8 mouse cellular contexts compared by ENCODE assay signal in genomic region chr12:16811477-16811876, GRCm38 (mm10). TPM values are rescaled to one million over a fixed set of nuclear protein-coding genes. Genes with fewer than 3 reads are reported as not detected.
A peak's percentile ranks its signal among the peaks of the same experiment; 100 is the strongest.
DNase-seq lines count a peak whose midpoint lies in the region; ATAC-seq and TF ChIP-seq lines count a peak whose summit lies in the region.

No protein-coding gene starts in this region.

- no peak for TF ChIP-seq POLR2A in cerebellum, adult 2 months (IDR thresholded peaks at IDR 0.05; ENCODE audit: borderline replicate concordance, insufficient read depth, low read length)
- TF ChIP-seq POLR2A in ES-Bruce4 (IDR thresholded peaks at IDR 0.05; ENCODE audit: insufficient read depth, low read length) = no peak

- H3K27me3 ChIP-seq in cerebellum, adult 2 months (ENCODE audit: control insufficient read depth, insufficient read depth, low read length) = no peaks in the 10 kb centered on the region
- H3K27me3 ChIP-seq in ES-Bruce4 (ENCODE audit: control insufficient read depth, insufficient read depth, low read length, poor library complexity, severe bottlenecking) = peaks cover 3% of the 10 kb centered on the region; the same call in 1 of the 2 replicates
- peaks cover 41% of the 10 kb centered on the region for H3K27me3 ChIP-seq in forebrain, embryonic 12.5 days
- peaks cover 15% of the 10 kb centered on the region for H3K27me3 ChIP-seq in liver, embryonic 14.5 days (ENCODE audit: control insufficient read depth, insufficient read depth, low read length)

- peak overlapping the region; percentile 78 for H3K4me3 ChIP-seq in cerebellum, adult 2 months (replicated peaks; ENCODE audit: insufficient read depth, low read depth, low read length)
- H3K4me3 ChIP-seq in ES-Bruce4 (ENCODE audit: low read depth, low read length) = peak overlapping the region; percentile 76
- H3K4me3 ChIP-seq in forebrain, embryonic 12.5 days (replicated peaks) = peak overlapping the region; percentile 68
- H3K4me3 ChIP-seq in liver, embryonic 14.5 days (ENCODE audit: insufficient read depth in 1 of 2, low read depth in 2 of 2, low read length in 2 of 2) = peak overlapping the region; percentile 57 to 62

- H3K36me3 ChIP-seq in ES-Bruce4 (ENCODE audit: control insufficient read depth, insufficient read depth, low read length, poor library complexity, severe bottlenecking) = no peaks in the 10 kb centered on the region
- peaks cover 14% of the 10 kb centered on the region for H3K36me3 ChIP-seq in forebrain, embryonic 12.5 days (replicated peaks)
- no peaks in the 10 kb centered on the region; the same call in 1 of the 2 replicates for H3K36me3 ChIP-seq in liver, embryonic 14.5 days (replicated peaks; ENCODE audit: control insufficient read depth, insufficient read depth, low read depth)

- peak overlapping the region; percentile 74 for H3K9ac ChIP-seq in ES-Bruce4 (ENCODE audit: low read depth, poor library complexity, severe bottlenecking)
- peak overlapping the region; percentile 86 for H3K9ac ChIP-seq in forebrain, embryonic 12.5 days
- peak overlapping the region; percentile 37 for H3K9ac ChIP-seq in liver, embryonic 14.5 days (replicated peaks)

- H3K4me1 ChIP-seq in cerebellum, adult 2 months (ENCODE audit: control insufficient read depth, insufficient read depth, low read length) = peaks cover 13% of the 10 kb centered on the region
- no peaks in the 10 kb centered on the region for H3K4me1 ChIP-seq in ES-Bruce4 (ENCODE audit: control insufficient read depth, insufficient read depth, low read length)
- H3K4me1 ChIP-seq in forebrain, embryonic 12.5 days = peaks cover 25% of the 10 kb centered on the region
- H3K4me1 ChIP-seq in liver, embryonic 14.5 days (replicated peaks; ENCODE audit: control insufficient read depth in 2 of 2, insufficient read depth in 2 of 2, low read length in 1 of 2) = peaks cover 3 to 10% of the 10 kb centered on the region in 2 experiments

- no peak for TF ChIP-seq CTCF in cerebellum, adult 2 months (IDR thresholded peaks at IDR 0.05; ENCODE audit: borderline replicate concordance, insufficient read depth, low read depth, low read length)
- no peak for TF ChIP-seq CTCF in ES-Bruce4 (IDR thresholded peaks at IDR 0.05; ENCODE audit: low read depth, low read length)
- TF ChIP-seq CTCF in liver, embryonic 14.5 days (IDR thresholded peaks at IDR 0.05; ENCODE audit: low read depth) = no peak

- no peaks in the 10 kb centered on the region; the same call in 1 of the 2 replicates for H3K9me3 ChIP-seq in ES-Bruce4 (replicated peaks; ENCODE audit: control insufficient read depth, insufficient read depth, low read length, poor library complexity, severe bottlenecking)
- no peaks in the 10 kb centered on the region for H3K9me3 ChIP-seq in forebrain, embryonic 12.5 days
- no peaks in the 10 kb centered on the region for H3K9me3 ChIP-seq in liver, embryonic 14.5 days (ENCODE audit: control insufficient read depth, low read length)

- no peak for DNase-seq in cerebellum, adult 2 months
- no peak for DNase-seq in cerebellum, postnatal 25 days
- DNase-seq in liver, embryonic 14.5 days (ENCODE audit: low read depth in 3 of 3, low spot score in 3 of 3) = no peak
- peak; percentile 34 for DNase-seq in yolk sac, embryonic 10.5 days (ENCODE audit: low spot score)
- no peak for DNase-seq in T-cell, adult 2 months (ENCODE audit: low spot score)
- no peak for DNase-seq in right cerebral cortex, postnatal 10 days (ENCODE audit: low spot score in 2 of 2)

- H3K4me2 ChIP-seq in forebrain, embryonic 12.5 days = peak overlapping the region; percentile 82
- H3K4me2 ChIP-seq in liver, embryonic 14.5 days (ENCODE audit: low read depth) = peak overlapping the region; percentile 79

- H3K27ac ChIP-seq in cerebellum, adult 2 months (ENCODE audit: insufficient read depth, low read length) = no peak overlapping the region
- H3K27ac ChIP-seq in ES-Bruce4 (ENCODE audit: insufficient read depth, low read length) = no peak overlapping the region
- no peak overlapping the region for H3K27ac ChIP-seq in forebrain, embryonic 12.5 days
- no peak overlapping the region for H3K27ac ChIP-seq in liver, embryonic 14.5 days

- whole genome bisulfite sequencing in cerebellum, adult 2 months = 2% methylated on average over 15 of the region's 15 CpGs
- 12% methylated on average over 15 of the region's 15 CpGs for WGBS in forebrain, embryonic 12.5 days
- WGBS in liver, embryonic 14.5 days (ENCODE audit: insufficient replicate concordance) = 2% methylated on average over 15 of the region's 15 CpGs

- peak; percentile 15; the same call in 1 of the 2 replicates for ATAC-seq in forebrain, embryonic 12.5 days (ENCODE audit: low FRiP score)
- peak; percentile 40; the same call in 1 of the 2 replicates for ATAC-seq in liver, embryonic 14.5 days (ENCODE audit: insufficient read depth)

- TF ChIP-seq EP300 in ES-Bruce4 (IDR thresholded peaks at IDR 0.05; ENCODE audit: insufficient read depth, low read depth, low read length) = no peak
- TF ChIP-seq EP300 in liver, embryonic 14.5 days (IDR thresholded peaks at IDR 0.05; ENCODE audit: low read depth) = no peak

RNA-seq across cellular contexts. Expression of gene E2f6, which starts 0.7 kb away (rescaled TPM):
- polyA plus RNA-seq in cerebellum, adult 2 months (2012; rRNA removed) = 54.6 and 62.2 TPM in 2 replicates
- 22.2 and 25.4 TPM in 2 replicates for polyA plus RNA-seq in ES-Bruce4 (2011; ENCODE audit: insufficient read depth, insufficient read length, low read depth, missing spikeins)
- 75.0 and 77.4 TPM in 2 replicates for polyA plus RNA-seq in forebrain, embryonic 12.5 days (2016; fragmentation: Nextera tagmentation; extraction: Ambion mirVana)
- polyA plus RNA-seq in liver, embryonic 14.5 days (2012; rRNA removed) = 12.1 and 14.3 TPM in 2 replicates
- 15.5 and 17.7 TPM in 2 replicates for polyA plus RNA-seq in liver, embryonic 14.5 days (2014; fragmentation: Nextera tagmentation; extraction: Ambion mirVana)

RNA-seq across cellular contexts. Expression of gene Greb1, which starts 10.8 kb away (rescaled TPM):
- polyA plus RNA-seq in cerebellum, adult 2 months (2012; rRNA removed) = 1.1 and 1.4 TPM in 2 replicates
- 10.2 and 11.5 TPM in 2 replicates for polyA plus RNA-seq in ES-Bruce4 (2011; ENCODE audit: insufficient read depth, insufficient read length, low read depth, missing spikeins)
- polyA plus RNA-seq in forebrain, embryonic 12.5 days (2016; fragmentation: Nextera tagmentation; extraction: Ambion mirVana) = 2.4 and 2.5 TPM in 2 replicates
- 1.1 and 1.6 TPM in 2 replicates for polyA plus RNA-seq in liver, embryonic 14.5 days (2012; rRNA removed)
- 0.41 and 0.96 TPM in 2 replicates for polyA plus RNA-seq in liver, embryonic 14.5 days (2014; fragmentation: Nextera tagmentation; extraction: Ambion mirVana)
